Mouse (Mus musculus): ENCODE measurements around the gene Cracr2a.
A peak's percentile ranks its signal among the peaks of the same experiment; 100 is the strongest.
"Not testable (repeated sequence)": the region's sequence is repeated elsewhere in the genome, so short reads cannot be mapped to it uniquely, and the experiment has no call there.

The Cracr2a gene

DNA sequence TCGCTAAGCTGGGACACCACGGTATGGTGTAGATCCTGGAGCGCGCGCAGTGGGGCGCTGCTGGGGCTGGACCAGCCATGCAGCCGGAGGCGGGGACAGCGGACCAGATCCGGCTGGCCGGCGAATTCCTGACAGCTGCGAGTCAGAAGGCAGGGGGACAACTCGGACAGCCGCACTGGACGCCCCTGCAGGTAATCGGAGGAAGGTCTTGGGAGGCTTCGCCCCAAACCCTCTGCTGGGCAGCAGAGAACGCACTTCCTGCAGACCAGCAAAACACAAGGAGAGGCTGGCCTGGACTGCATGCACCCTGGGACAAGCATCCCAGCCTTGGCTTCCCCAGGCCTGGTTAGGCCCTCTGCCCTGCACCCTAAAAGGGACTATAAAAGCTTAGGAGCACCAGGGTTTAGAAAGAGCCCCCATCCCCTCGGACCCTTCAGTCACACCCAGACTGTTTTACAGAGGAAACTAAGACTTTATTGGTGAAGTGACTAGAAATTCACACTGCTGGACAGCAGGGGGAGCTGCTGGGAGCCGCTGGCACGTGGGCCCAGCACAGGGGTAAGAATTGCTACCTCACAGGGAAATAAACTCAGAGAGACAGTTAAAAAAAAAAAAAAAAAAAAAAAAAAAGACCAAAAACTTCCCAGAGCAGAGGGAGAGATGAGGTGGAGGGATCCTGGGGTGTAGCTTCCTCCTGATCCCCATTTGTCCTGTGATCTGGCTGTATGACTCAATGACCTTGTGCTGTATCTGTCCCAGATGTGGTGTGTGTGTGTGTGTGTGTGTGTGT, at the start of gene Cracr2a:
Gene Cracr2a (plus strand): TSS at position 108 of the 790 bp plus-strand sequence.
- peak; percentile 24 for DNase-seq (ENCODE audit: low spot score)

DNA sequence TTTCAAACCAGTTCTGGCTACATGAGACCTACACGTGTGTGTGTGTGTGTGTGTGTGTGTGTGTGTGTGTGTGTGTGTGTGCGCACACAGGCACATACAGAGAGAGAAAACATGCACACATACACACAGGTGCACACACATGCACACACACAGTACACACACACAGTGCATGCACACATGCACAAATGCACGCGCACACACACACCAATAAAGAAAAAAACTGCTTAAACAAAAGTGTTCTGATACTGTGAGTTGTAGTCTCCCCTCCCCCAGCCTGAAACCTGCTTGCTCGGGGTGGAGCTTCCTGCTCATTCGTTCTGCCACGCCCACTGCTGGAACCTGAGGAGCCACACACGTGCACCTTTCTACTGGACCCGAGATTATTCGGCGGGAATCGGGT, 47.4 kb upstream of the Cracr2a start:
- DNase-seq (ENCODE audit: low spot score) = not testable (repeated sequence)

DNA sequence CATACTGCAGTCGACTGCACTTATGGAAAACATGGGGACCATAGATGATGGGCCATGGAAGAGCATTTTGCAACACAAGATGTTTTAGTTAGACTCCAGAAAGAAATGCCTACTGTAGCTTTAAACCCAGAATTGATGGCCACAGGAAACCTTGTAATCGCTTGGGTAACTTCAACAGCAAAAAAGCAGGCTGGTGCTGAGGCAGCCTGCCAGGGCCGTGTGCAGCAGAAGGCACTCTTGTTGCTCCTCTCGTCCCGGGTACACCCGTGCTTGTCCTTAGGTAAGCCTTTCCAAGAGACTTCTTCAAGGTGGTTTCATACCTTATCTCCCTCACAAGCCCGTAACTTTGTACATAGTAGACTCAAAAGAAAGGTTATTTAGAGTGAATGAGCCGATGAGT, 40.0 kb upstream of the Cracr2a start:
- no peak for DNase-seq (ENCODE audit: low spot score)

DNA sequence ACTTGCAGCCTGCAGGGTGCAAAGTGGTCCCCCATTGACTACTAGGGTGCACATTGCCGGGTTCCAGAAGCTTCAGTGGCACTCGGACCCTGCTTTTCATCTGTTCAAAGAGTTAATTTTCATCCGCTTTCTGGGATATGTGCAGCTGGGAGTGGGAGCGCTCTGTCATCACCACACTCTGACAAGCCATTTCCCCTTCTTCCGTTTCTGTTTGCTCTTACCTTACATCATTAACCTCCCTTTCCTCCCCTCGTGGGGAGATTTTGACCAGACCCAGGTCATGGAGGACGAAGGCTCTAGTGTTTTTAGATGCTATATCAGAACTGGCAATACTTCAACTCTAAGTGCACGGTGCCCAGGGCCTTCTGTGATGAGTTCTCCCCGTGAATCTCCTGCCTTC, 38.8 kb upstream of the Cracr2a start:
- DNase-seq (ENCODE audit: low spot score) = no peak

DNA sequence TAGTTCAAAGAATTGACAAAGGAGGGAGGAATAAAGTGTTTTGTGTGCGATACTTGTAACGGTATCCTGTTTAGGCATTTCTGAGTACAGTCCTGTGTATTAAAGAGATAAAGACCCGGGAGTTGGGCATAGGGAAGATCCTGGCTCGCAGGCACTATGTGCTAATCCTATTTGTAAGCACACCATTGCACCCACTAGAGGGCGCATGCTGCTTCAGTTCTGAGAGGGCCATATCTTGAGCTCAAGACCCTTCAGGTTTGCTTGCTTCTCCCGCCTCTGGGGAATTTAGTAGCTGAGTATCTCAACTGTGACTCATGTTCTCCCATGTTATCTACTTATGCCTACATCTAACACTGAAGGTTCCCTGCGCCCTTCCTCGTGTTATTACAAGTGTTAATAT, 36.7 kb upstream of the Cracr2a start:
- no peak for DNase-seq (ENCODE audit: low spot score)

DNA sequence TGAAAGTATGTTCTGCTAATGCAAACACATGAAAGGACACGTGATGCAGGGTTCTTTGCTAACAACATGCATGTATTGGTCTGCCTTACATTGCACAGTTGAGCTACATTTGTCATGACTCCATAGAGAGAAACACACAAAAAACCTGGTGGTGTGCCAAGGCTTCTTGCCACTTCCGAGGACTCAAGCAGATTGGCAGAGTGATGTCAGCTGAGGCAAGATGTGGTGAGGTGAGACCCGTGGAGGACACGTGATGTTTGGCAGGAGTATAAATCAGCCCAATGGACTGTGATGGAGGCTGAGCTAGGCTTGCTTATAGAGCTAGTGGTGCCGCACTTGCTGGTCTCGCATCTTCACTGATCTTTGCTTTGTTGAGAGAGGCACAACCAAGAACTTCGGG, 32.5 kb upstream of the Cracr2a start:
- DNase-seq (ENCODE audit: low spot score) = no peak

DNA sequence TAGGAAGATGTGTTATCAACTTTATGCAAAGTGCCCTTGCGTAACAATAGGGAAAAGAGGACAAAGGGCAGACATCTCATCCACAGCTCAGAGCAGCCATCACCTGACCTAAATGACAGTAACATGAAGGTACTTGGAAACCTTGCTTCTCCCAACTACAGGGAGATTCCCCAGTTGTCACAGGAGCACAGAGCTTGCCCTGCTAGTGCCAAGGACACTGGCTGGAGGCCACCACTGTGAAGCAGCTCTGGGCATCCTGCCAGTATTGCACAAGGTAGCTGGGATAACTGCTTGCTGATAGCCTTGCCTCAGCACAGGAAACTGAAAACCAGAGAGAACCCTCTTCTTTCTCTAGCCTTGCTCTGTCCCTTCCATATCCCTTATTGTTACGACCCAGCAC, 31.7 kb upstream of the Cracr2a start:
- DNase-seq (ENCODE audit: low spot score) = peak; percentile 16

DNA sequence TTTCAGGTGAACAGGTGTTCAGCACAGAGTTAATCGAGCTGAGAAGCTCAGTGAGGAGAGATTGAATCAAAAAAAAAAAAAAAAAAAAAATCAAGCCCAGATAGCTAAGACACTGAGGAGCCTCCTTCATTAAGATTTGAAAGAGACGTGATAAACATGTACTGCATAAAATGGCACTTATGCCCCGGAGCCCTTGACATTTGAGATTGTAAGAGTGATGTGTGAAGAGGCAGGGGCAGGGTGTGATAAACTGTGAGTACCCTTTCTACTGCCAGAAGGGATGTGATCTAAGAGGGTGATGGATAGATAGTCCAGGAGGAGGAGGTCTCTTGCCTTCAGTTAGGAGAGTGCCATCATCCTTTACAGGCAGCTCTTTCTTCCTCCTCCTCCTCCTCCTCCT, 30.9 kb upstream of the Cracr2a start:
- DNase-seq (ENCODE audit: low spot score) = no peak

DNA sequence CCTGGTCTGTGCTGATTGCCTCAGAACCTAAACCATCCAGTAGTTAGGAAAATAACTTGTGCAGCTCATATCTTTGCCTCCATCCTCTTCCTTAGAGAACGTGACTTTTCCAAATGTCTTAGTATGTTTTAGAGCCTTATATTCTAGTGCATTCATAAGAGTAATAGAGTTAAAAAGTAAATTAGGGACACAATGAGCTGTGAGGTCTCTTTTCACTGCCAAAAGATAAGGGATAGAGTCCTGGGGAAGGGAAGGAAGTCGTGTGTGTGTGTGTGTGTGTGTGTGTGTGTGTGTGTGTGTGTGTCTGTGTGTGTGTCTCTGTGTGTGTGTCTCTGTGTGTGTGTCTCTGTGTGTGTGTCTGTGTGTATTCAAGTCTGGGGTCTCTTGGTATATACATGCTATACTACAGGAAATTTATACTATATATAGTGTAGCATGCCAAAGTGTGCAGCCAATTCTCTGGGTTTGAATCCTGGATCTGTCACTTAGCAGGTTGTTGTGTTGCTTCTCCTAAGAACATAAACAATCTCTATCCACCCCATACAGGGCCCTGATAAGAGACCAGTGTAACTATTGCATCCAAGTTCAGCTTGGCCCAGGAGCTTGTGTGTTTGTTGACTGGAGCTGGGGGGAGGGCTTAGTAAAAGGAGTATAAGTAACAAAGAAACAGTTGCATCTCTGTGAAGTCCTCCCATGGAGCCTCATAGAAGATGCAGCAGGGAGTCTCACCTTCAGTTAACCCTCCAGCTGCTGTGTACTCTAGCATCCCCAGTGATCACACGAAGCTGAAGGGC, 29.5 kb upstream of the Cracr2a start:
- no peak for DNase-seq (ENCODE audit: low spot score)

DNA sequence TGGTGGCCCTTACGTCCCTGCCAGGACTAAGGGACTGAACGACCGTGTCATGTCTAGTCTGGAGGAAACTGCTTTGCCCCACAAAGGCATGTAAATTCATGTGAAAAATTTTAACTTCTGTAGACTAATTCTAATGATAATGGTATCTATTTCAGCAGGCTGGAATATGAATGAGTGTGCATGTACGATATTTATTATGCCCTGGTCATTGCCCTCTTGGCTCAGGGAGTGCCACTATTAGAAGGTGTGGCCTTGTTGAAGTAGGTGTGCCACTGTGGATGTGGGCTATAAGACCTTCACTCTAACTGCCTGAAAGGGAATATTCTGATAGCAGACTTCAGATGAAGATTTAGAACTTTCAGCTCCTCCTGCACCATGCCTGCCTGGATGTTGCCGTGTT, 28.8 kb upstream of the Cracr2a start:
- DNase-seq (ENCODE audit: low spot score) = no peak

DNA sequence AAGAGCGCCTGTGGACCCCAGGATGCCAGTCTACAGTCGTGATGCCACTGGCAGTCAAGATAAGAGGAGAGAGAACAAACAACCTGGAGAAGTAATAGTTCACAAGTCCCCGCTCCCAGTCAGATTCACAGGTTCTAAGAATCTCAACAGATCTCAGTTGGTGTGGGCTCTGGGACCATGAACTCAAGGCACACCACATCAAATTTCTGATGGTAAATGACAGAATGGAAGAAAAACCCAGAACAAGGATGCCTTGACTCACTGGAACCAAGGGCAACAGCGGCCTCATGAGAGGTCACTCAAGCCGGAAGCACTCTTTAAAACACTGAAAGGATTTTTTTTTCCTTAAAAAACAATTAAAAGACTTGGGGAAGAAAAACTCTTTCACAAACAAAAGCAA, 27.4 kb upstream of the Cracr2a start:
- DNase-seq (ENCODE audit: low spot score) = no peak

DNA sequence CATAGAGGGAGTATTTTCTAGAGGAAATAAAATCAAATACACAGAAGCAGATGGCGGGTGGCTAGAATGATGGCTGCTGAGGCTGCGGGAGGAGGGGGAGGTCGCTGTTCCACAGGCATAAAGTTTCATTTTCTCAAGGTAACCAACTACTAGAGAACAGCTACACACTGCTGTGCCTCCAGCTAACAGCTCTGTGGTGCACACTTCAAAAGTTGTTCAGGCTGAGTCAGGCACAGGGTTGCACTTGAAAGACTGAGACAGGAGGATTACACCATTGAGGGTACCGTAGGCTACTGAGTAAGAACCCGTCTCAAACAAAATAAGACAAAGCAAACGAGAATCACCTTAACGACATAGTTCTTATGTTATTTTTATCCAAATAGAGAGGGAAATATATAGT, 24.1 kb upstream of the Cracr2a start:
- DNase-seq (ENCODE audit: low spot score) = no peak

DNA sequence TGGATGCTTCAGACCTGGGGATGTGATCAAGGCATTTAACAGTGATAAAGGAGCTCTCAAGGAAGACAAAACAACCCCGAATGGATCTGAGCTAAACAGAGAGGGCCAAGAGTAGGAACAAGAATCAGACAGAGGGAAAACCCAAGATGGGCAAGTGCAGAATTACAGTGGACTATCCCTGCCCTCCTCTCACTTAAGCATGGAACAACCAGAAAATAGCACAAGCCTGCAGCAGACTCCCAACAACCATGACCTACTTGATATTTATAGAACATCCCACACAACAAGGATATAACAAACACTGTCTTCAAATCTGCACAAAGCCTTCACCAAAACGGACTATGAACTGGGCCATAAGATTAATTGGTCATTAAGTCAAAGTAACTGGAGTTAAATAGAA, 23.0 kb upstream of the Cracr2a start:
- DNase-seq (ENCODE audit: low spot score) = no peak

DNA sequence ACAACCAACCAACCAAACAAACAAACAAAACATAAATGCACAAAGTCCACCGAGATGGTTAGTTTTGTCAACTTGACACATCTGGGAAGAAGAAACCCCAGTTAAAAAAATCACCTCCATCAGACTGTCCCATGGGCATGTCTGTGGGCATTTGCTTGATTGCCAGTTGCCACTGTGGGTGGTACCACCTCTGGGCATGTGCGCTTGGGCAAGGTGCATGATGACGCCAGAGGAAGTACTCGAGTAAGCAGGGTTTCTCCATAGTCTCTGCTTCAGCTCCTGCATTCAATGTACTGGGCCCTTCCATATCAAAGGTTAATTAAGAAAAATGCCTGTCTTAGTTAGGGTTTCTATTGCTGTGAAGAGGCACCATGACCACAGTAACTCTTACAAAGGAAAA, 21.9 kb upstream of the Cracr2a start:
- DNase-seq (ENCODE audit: low spot score) = no peak

DNA sequence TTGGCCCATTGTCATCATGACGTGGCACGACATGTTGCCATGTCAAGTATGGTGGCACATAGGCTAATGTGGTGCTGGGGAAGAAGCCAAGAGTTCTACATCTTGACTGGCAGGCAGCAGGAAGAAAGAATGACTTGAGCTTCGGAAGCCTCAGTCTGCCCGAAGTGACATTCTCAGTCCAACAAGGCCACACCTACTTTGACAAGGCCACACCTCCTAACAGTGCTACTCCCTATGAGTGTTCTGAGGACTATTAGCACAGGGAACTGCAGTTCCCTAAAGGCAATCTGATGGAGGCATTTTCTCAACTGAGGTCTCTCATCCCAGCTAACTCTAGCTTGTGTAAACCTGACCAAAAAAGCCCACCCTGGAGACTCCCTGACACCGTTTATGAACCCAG, 21.5 kb upstream of the Cracr2a start:
- no peak for DNase-seq (ENCODE audit: low spot score)

DNA sequence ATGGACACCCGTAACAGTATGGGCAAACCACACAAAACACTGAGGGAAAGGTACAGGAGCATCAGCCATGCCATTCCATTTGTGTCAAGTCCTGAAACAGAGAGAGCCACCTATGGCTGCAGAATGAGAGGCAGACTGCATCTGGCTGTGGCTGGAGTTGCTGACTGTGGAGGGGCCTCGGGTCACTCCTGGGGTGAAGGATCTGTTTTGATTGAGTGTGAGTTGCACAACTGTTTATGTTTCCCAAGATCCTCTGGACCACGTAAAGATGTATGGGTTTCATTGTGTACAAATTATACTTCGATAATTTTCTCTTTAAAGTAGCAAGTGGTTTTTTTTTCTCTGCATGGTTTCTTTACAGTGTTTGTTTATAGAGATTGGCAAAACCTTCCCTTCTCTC, 20.6 kb upstream of the Cracr2a start:
- no peak for DNase-seq (ENCODE audit: low spot score)

DNA sequence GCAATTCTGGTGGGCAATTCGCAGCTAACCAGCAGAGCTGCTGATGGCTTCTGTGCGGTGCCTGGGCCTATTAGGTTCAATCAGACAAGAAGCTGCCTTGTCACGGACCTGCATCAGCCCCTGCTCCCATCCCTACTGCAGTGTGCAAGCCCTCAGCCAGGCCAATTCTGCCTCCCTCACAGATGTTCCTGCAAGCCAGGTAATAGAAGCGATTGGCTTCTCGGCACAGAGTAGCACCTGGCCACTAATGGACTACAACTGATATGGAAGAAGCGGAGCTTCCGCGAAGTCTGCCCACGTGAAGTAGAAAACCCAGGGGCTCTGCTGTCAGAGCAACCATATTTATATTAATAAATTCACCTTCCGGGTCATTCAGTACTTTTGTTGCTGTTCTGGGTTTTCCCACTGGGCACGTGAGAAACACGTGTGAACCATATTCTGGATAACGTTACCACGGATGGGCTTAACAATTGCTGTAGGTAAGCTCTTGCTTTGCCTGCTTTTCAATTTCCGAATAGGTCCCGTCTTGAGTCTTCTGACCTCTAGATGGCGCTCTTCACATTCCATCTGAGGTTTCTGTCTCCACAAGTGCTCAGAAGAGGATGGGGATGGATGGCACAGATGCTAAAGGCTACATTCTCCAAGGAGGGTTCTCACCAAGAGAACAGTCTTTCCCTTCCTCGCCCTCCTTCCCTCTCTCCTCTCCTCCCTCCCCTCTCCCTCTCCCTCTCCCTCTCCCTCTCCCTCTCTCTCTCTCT, 19.3 kb upstream of the Cracr2a start:
- DNase-seq (ENCODE audit: low spot score) = no peak

DNA sequence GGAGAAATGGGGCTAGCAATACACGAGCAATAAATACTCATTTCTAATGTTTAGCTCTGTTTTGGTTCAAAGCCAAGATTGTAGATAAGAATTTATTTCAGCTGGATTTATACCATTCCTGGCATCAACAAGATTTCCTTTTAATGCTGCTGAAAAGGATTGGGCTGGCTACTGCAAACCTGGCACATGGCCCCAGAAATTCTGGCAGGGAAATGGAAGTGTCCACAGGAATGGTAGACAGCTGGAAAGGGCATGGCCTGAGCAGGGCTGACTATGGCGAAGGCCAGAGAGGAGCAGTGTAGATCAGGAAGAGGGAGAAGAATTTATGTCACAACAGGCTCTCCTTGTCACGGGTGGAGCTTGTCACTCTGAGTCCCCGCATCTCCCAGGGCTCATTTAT, 14.5 kb upstream of the Cracr2a start:
- no peak for DNase-seq (ENCODE audit: low spot score)

DNA sequence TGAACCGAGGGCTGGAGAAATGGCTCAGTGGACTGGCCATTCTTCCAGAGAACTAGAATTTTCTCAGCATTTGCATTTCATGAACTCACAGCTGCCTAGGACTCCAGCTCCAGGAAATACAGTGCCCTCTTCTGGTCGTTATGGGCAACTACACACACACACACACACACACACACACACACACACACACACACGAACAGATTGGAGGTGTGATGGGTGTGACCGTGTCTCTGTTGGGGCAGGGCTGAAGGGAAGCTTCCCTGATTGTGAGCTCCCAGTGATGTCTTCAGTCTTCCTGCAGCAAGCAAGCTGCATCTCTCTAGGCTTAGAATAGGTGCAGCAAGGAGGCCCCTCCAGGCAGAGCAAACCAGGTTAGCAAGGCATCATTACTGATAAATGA, 8.2 kb upstream of the Cracr2a start:
- DNase-seq (ENCODE audit: low spot score) = no peak

DNA sequence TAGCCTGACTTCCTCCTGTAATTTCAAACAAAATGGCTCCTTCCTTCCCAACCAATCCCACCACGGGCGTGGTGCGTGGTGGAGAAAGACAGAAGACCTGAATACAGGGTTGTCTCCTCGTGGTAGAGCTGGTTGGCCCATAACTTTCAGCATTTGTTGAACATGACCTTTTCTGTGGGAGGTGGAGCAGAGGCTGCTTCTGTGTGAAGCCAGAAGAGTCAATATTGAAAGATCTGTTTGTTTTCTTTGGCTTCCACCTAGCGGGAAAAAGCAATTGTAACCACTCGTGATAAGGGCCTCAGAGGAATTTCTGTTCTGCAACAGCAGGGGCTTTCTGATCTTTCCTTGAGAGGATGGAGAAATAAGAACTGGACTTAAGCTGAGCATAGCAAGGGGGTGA, 5.6 kb upstream of the Cracr2a start:
- DNase-seq (ENCODE audit: low spot score) = no peak

DNA sequence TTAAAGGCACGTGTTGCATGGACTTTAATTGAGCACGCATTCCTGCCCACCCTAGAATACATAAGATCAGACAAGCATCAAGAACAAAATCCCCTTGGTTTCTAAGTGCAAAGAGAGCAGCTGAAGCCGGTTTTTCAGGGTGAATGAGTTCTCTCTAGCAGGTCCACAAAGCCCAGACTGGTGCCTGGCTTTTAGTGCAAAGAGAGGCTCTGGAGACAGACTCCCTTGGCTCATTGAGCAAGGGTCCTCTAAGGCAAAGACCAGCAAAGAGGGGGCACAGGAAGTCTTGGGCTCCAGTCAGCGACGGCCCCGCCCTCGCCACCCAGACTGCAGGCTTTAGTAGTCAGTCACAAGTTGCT, 287 bp upstream of the Cracr2a start:
- no peak for DNase-seq (ENCODE audit: low spot score)

DNA sequence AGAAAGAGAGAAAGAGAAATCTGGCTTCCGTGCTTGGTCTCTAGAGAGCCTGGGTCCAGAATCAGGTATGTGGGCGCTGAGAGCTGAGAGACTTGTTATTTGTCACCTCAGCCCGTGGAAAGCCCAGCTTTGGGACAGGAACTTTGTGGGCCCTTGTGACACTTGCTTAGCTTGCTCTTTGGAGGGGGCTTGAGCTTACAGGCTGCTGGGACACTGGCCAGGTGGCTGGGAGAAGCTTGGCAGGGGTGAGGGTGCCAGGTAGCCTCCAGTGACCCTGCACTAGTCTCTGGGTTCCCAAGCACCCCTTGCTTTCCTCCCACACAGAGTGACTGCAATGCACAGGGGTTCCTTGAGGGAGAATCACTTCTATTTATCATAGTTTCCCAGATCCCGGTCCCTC, 2.4 kb downstream of the Cracr2a start:
- no peak for DNase-seq (ENCODE audit: low spot score)

Measured in urinary bladder, postnatal 10 days (tissue).